Mouse (Mus musculus): Measurements from ENCODE around the gene Macrod1.
"Not testable (repeated sequence)": the region's sequence is repeated elsewhere in the genome, so short reads cannot be mapped to it uniquely, and the experiment has no call there.

Gene Macrod1

DNA sequence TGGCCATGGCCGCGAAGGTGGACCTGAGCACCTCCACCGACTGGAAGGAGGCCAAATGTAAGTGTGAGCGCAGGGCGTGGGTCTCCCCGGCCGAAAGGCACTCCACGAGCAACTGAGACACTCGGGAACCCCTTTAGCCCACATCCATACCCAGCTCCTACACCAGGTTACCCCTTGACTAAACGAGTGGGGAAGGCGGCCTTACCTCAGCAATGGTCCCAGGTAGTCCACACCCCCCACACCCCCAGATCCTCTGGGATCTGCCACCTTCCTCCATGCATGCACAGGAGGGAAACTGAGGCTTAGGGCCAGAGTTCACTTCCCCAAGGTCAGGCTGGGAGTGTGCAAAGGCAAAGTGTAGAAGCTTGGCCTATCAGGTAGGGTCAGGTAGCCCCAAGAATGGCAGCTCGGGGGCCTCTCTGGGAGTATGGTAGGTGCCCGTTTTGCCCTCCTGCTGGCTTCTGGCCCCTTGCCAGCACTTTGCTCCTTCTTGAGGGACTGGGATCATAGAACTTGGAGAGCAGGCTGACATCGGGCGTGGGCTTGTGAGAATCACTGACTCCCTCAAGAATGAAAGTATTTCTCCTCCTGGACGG lies 614 bp downstream of the Macrod1 start:
- DNase-seq (ENCODE audit: low spot score) = no peak

GRCm38 (mm10) chr19:7057722-7058207 lies 1.2 kb downstream of the Macrod1 start:
- DNase-seq (ENCODE audit: low spot score) = peak; percentile 57

- no peak for DNase-seq (ENCODE audit: low spot score)
Observed at GRCm38 (mm10) chr19:7058541-7058940, 1.9 kb downstream of the Macrod1 start.

- DNase-seq (ENCODE audit: low spot score) = no peak
Observed at GRCm38 (mm10) chr19:7062110-7062509, 5.5 kb downstream of the Macrod1 start.

- no peak for DNase-seq (ENCODE audit: low spot score)
Observed at GRCm38 (mm10) chr19:7062916-7063315, 6.3 kb downstream of the Macrod1 start.

DNA sequence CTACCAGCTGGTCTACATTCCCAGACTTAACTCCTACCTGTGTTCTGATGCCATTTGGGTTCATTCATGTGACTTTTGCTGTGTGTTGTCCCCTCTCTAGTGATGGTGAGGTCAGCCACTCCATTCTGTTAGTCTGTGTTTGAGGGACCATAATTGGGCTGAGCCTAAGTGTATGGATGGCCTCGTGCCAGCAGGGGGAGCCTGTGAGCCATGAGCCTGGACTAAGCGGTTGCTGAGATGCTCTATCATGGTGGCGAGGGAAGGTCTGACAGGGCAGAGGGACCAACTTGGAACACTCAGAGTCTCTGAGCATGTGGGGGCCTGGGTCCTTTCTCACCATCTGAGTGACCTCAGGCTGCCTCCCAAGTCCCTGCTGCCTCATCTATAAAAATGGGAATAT lies 8.0 kb downstream of the Macrod1 start:
- DNase-seq (ENCODE audit: low spot score) = peak; percentile 70

DNA sequence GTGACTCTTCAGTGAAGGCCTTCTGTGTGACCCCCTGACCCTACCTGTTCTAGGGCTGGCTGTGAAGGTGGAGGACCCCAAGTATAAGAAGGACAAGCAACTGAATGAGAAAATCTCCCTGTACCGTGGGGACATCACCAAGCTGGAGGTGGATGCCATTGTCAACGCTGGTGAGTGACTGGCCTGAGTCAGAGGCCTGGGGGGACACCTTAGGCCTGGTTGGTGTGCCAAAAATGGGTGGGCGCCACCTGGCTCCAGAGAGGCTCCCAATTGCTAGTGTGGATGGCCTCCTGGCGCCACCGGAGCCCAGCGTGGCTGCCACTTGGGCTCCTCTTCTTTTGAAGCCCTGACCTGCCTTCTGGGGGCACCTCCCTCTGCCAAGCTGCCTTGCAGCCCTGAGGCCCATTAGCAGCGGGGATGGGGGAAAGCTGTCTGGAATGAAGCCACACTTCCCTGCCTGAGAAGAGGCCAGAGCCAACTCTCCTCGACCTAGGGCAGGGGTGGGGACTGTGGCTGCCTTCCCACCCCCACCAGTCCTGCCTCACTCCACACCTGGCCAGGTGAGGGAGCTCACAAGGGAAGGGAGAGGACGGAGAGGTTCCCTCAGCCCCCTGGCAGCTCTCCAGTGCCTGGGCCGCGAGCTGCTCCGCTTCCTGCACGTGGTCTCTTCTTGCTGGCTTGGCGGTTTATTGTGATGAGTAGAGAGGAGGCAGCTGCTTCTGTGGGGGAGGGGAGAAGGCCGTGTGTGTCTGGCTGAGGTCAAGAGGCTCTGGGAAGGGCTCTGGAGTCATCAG lies 9.6 kb downstream of the Macrod1 start:
- no peak for DNase-seq (ENCODE audit: low spot score)

GRCm38 (mm10) chr19:7066828-7067342 lies 10.3 kb downstream of the Macrod1 start:
- DNase-seq (ENCODE audit: low spot score) = no peak

- no peak for DNase-seq (ENCODE audit: low spot score)
Observed at GRCm38 (mm10) chr19:7067344-7068050, 10.9 kb downstream of the Macrod1 start.

GRCm38 (mm10) chr19:7068136-7068535 lies 11.5 kb downstream of the Macrod1 start:
- peak; percentile 80 for DNase-seq (ENCODE audit: low spot score)

DNA sequence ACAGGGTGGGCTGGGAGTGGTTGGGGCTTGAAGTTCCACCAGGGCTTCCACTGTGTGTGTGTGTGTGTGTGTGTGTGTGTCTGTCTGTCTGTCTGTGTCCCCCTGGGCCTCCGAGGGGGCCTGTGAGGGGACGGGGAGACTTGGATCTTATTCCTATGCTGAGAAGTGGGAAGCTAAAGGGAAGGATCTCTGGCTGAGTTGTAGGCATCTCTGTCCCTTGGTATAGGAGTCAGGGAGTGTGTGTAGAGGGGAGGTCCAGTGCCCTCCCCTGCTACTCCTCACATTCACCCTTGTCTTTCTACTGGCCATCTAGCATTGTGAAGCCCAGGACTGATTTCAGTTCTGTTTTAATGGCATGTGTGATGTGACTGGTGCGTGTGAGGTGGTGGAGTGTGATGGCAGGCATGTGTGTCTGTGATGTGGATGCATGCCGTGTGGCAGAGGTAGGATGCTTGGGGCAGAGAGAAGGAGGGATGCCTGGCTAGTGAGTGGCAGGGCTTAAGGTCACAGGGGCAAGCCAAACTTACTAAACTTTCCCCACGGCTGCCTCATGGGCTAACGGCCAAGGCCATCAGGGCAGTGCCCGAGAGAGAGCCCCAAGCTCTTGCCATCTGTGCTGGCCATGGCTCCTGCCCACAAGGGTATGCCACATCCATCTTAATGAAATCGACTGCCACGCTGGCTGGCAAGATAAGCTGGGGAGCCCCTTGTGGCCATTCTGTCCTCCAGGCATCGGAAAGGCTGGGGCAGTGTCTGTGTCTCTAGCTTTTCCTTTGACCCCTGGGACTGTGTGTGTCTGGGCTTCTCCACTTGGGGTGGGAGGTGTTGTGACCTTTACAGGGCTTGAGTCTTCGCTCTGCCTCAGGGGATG lies 12.3 kb downstream of the Macrod1 start:
- no peak for DNase-seq (ENCODE audit: low spot score)

DNA sequence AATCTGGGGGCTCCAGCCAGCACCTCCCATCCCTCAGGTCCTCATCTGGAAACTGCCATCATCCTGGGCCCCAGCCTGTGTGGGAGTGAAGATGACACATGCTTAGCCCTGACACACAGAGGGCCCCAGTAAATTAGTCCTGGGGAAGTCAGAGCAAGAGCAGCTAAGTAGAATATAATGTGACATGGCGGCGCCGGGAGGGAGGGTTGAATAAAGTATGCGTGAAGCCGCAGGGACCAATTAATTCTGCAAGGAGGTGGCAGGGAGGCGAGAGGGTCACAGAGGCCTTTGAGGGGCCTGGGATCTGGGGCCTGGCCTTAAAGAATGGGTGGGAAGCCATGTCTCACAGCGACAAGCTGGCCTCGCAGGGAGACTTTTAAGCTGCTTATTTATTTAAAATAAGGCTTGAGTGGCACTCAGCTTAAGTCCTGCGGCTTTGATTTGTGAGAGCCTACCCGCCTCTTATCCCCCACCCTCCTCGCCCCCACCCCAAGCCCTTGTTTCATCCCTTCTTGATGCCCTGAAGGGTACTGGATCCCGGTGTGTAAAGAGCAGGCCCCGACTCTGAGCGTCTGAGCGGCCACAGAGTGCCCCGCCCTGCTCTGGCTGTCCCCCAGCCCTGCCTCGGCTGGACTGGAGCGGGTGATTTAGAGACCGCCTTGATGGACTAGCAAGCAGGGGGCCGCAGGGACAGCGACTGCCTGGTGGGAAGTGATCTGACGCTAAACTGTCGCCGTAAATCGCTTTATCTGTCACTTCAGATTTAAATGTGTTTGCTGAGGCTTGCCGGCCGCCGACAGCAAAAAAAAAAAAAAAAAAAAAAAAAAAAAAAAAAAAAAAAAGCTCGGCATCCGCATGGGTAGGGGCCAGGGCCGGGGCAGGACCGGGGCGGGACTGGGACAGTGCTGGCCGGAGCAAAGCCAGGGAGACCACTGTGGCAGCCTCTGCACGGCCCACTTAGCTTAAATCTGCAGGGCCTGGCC lies 13.5 kb downstream of the Macrod1 start:
- DNase-seq (ENCODE audit: low spot score) = no peak

DNA sequence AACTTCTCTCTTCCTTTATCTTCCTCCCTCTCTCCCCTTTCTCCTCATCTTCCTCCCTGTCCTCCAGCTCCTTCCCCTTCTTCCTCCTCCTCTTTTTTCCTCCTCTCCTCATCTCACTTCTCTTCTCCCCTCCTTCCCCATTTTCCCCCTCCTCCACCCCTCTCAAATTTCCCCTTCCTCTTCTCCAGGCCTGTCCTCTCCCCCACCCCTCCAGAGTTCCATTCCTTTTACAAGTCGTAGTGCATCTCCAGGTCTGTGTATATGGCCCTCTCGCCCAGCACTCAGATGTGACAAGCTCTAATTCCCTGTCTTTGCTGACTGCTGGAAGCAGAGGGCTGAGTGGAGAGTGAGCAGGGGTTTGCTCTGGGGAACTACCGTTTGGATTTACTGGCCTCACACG lies 14.2 kb downstream of the Macrod1 start:
- DNase-seq (ENCODE audit: low spot score) = no peak

DNA sequence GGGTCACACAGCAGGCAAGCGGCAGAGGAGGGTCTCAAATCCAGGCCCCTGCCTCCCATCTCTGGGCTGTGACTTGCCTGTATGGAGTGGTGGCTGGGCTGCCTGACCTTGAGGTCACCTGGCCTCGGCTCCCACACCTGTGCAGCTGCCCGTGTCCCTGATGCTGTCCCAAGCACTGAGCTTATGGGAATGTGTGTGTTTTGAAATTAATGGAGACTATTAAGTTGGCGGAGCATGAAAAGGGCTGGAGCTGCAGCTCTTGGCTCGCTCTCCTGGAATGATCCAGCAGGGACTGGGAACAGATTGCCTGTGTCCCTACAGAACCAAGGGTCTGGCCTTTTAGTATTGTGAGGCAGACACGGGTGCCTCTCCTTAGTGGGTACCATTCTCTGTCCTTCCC lies 15.6 kb downstream of the Macrod1 start:
- no peak for DNase-seq (ENCODE audit: low spot score)

- no peak for DNase-seq (ENCODE audit: low spot score)
Observed at GRCm38 (mm10) chr19:7073997-7074781, 17.6 kb downstream of the Macrod1 start.

GRCm38 (mm10) chr19:7075336-7075735 lies 18.7 kb downstream of the Macrod1 start:
- not testable (repeated sequence) for DNase-seq (ENCODE audit: low spot score)

DNA sequence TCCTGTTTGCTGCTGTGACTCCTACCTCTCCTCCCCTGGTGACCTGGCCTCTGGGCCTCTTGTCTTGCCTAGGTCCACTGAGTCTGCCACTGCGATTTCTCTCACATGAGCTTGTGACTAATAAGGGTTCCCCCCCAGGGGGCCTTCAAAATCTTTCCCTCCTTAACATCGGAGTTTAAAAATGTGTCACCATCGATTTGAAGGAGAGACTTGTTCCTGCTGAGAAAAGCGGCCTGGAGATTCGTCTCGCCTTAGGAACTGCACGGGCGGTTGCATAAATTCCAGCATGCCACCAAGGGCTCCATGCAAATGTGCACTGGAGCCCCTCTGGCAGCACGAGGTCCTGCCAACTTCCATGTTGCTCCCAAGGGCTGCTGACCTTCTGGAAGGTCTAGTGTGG lies 21.1 kb downstream of the Macrod1 start:
- DNase-seq (ENCODE audit: low spot score) = no peak

- no peak for DNase-seq (ENCODE audit: low spot score)
Observed at GRCm38 (mm10) chr19:7078271-7078670, 21.7 kb downstream of the Macrod1 start.

- no peak for DNase-seq (ENCODE audit: low spot score)
Observed at GRCm38 (mm10) chr19:7081516-7082266, 25.1 kb downstream of the Macrod1 start.
